Mouse (Mus musculus) cortical plate, adult 2 months (tissue): Measurements from ENCODE around the gene Gm36028. TPM values are rescaled to one million over a fixed set of nuclear protein-coding genes. Genes with fewer than 3 reads are reported as not detected.

Experiments
- H3K27ac ChIP-seq: fragments of 200-500 bp; 2 replicates; pipeline ENCODE4 v1.5.1; 2012; ENCODE audit warnings: low read length, control low read depth, inconsistent platforms; ENCODE audit not compliant: insufficient read depth
- H3K4me1 ChIP-seq: fragments of 200-500 bp; 2 replicates; pipeline ENCODE4 v1.6.1; 2011; ENCODE audit warnings: low read length; ENCODE audit not compliant: control insufficient read depth, insufficient read depth
- H3K4me3 ChIP-seq: fragments of 200-500 bp; 2 replicates; pipeline ENCODE4 v1.5.1; 2011; ENCODE audit warnings: mild to moderate bottlenecking, low read length, control low read depth; ENCODE audit not compliant: insufficient read depth
- CTCF ChIP-seq: fragments of 200-500 bp; IDR thresholded peaks from 2 replicates; pipeline ENCODE4 v1.5.1; 2011; ENCODE audit warnings: mild to moderate bottlenecking, control low read depth, low read length; ENCODE audit not compliant: insufficient read depth; ENCODE audit errors: extremely low read depth
- POLR2A ChIP-seq: fragments of 200-500 bp; IDR thresholded peaks from 2 replicates; pipeline ENCODE4 v1.6.1; 2011; ENCODE audit warnings: mild to moderate bottlenecking, low read length, control low read depth; ENCODE audit not compliant: insufficient read depth; ENCODE audit errors: extremely low read depth
- polyA plus RNA-seq: library from polyadenylated mRNA; depleted of rRNA; stranded (reverse); fragments of >200 nt; gene quantifications from 2 replicates; pipeline ENCODE4 v1.2.3, GENCODE M21; 2012

Gene Gm36028
- polyA plus RNA-seq, 1 experiment = 0.54 TPM

- H3K4me3 ChIP-seq = no peak overlapping the region
- TF ChIP-seq POLR2A = no peak
- no peak for TF ChIP-seq CTCF
- H3K27ac ChIP-seq = no peak overlapping the region
- peaks cover 3% of the 10 kb centered on the region for H3K4me1 ChIP-seq
Observed at GRCm38 (mm10) chr16:37879750-37880419, 18.9 kb upstream of the Gm36028 start.

- Histone ChIP-seq H3K4me1 (peaks cover 6% of the 10 kb centered on the region), H3K4me3 (no peak overlapping the region), H3K27ac (no peak overlapping the region)
- TF ChIP-seq POLR2A (no peak), CTCF (no peak)
Observed at GRCm38 (mm10) chr16:37878951-37879505, 18.1 kb upstream of the Gm36028 start.

DNA sequence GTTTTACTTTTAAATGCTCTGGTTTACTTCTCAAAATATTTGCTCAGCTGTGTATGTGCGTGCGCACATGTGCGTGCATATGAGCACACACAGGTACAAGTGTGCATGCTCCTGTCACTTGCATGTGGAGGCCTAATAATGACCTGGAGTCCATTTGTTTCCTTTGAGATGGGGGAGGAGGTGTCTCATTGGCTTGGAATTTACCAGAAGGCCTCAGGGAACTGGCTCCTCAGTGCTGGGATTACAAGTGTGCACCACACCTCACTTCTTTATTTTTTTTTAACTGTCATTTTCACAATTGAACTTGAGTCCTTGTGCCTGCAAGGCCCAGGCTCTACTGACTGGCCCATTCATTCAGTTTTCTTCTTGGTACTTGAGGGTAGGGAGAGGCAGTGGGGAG lies 16.5 kb upstream of the Gm36028 start:
- H3K27ac ChIP-seq = no peak overlapping the region
- peaks cover 6% of the 10 kb centered on the region for H3K4me1 ChIP-seq
- TF ChIP-seq CTCF = no peak
- no peak for TF ChIP-seq POLR2A
- no peak overlapping the region for H3K4me3 ChIP-seq

DNA sequence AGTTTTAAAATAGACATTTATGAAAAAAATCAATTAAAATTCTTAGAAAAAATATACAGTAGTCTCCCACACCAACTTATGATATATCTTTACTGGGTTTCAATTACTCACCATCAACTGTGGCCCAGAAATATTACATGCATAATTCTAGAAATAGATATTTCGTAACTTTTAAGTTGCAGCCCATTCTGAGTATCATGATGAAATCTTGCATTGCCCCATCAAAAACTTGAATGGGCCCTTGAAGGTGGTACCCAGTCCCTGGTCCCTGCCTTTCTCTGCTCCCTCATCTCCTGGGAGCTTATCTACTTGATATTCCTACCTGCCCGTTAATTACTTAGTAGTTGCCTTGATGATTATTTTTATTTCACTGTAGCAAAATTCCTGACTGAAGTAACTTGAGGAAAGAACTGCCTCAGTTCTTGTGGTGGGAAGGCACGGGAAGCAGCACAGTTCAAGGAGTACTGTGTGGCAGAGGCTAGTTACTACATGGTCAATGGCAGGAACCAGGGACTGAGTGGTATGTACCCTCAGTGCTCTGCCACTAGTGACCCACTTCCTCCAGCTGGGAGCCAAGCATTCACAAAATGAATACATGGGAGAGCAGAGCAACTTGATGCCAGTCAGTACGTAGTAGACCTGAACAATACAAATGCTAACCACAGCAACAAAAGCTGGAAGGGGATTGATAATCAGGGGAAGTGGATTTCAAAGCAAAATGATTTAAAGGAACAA lies 13.7 kb upstream of the Gm36028 start:
- Histone ChIP-seq H3K27ac (no peak overlapping the region), H3K4me1 (peaks cover 9% of the 10 kb centered on the region), H3K4me3 (no peak overlapping the region)
- no peak for TF ChIP-seq CTCF
- no peak for TF ChIP-seq POLR2A

GRCm38 (mm10) chr16:37871112-37871715 lies 10.3 kb upstream of the Gm36028 start:
- H3K4me1 ChIP-seq = peaks cover 9% of the 10 kb centered on the region
- H3K4me3 ChIP-seq = no peak overlapping the region; the same call in 1 of the 2 replicates
- H3K27ac ChIP-seq = peak overlapping the region; percentile 88; the same call in 1 of the 2 replicates
- TF ChIP-seq CTCF = no peak

- Histone ChIP-seq H3K4me3 (peak overlapping the region; percentile 94), H3K4me1 (peaks cover 8% of the 10 kb centered on the region; the same call in 1 of the 2 replicates), H3K27ac (peak overlapping the region; percentile 91)
- TF ChIP-seq POLR2A = no peak
- no peak for TF ChIP-seq CTCF
Observed at GRCm38 (mm10) chr16:37869470-37870231, 8.7 kb upstream of the Gm36028 start.

- Histone ChIP-seq H3K4me3 (peak overlapping the region; percentile 94), H3K27ac (peak overlapping the region; percentile 98), H3K4me1 (peaks cover 7% of the 10 kb centered on the region; the same call in 1 of the 2 replicates)
- TF ChIP-seq CTCF (no peak), POLR2A (no peak)
Observed at GRCm38 (mm10) chr16:37868506-37869469, 7.8 kb upstream of the Gm36028 start.

- TF ChIP-seq CTCF (no peak), POLR2A (peak; percentile 68)
- Histone ChIP-seq H3K4me1 (peaks cover 7% of the 10 kb centered on the region; the same call in 1 of the 2 replicates), H3K27ac (peak within 1 kb of the TSS; percentile 98), H3K4me3 (peak within 1 kb of the TSS; percentile 94)
Observed at GRCm38 (mm10) chr16:37867791-37868505, 7.0 kb upstream of the Gm36028 start, which contains the start of gene Lrrc58. Gene Lrrc58 (plus strand): TSS chr16:37868389.
